Mouse (Mus musculus) telencephalon, adult 2 months (tissue): Measurements from ENCODE around the gene Dnal1.
A peak's percentile ranks its signal among the peaks of the same experiment; 100 is the strongest.
"Not testable (repeated sequence)": the region's sequence is repeated elsewhere in the genome, so short reads cannot be mapped to it uniquely, and the experiment has no call there.

Experiments used
- DNase-seq: peaks from one replicate; pipeline ENCODE4 v3.0.0-alpha.2; 2011; ENCODE audit warnings: low read depth, low spot score

Dnal1 gene

DNA sequence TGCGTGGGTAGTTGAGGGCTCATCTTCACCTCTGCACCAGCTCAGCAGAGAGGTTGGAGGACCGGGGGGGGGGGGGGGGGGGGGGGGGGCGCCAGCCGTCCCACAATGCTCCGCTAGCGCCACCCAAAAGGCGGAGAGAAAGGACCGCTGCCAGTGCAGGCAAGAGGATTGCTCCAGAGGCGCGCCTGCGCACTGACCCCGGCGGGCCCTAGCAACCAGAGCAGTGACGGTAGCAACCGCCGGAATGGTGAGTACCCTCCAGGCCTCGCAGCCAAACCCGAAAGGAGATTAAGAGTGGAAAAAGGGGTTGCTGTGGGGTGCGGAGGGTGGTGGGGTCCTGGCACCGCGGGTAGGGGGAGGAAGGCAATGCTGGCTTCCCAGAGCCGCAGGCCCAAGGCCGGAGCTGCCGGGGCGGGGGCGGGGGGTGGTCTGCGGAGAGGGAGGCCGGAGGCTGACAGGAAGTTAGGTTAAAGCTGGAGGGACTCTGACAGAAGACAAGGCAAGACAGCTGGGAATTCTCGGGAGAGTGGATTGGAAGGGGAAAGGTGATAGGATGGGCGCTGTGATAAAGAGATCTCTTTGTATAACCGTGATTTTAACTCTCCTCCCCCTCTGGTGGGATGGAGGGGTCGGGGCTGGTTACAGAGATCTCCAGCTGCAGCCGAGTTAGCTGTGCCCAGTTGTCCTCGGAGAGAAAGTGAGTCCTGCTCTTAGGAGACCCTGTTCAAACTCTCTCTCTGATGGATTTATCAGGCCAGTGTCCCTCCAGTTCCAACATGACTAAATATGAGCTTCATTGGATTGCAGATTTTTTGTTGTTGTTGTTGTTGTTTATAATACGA, at the start of gene Dnal1:
Dnal1 (plus strand) TSS at position 214 of the 842 bp plus-strand sequence.
- peak; percentile 86 for DNase-seq

DNA sequence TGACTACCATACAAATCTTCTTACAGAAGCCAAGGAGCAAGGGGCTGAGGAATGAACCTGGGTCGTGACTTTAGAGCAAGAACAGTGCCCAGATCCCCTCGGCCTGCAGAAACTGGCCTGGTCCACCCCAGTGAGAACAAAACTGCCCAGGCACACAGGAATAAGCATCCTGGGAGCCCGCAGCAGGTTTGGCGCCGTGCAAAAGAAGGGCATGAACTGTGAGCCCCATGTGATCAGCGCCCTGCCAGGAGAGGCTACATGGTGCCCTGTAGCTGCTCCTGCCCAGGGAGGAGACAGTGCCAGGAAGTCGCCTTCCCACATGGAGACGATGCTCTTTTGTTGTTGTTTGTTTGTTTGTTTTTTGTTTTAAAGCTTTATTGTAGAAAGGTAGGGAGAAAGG, 49.5 kb upstream of the Dnal1 start:
- no peak for DNase-seq

DNA sequence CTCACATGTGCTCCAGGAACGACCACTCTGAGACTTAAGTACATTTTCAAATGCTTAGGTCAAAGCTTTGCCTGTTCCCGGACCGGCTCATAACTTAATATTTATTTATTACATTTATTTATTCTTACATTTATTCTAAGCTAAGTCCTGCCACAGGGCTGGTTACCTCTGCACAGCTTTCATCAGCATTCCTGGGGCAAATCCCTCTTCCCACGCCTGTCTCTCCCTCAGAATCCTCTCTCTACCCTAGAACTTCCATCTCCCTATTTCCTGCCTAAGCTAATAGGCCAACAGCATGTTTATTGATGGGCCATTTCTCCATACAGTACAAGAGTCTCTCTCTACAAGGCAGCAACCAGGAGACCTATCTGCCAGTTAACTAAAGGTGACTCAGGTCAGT, 46.4 kb upstream of the Dnal1 start:
- no peak for DNase-seq

DNA sequence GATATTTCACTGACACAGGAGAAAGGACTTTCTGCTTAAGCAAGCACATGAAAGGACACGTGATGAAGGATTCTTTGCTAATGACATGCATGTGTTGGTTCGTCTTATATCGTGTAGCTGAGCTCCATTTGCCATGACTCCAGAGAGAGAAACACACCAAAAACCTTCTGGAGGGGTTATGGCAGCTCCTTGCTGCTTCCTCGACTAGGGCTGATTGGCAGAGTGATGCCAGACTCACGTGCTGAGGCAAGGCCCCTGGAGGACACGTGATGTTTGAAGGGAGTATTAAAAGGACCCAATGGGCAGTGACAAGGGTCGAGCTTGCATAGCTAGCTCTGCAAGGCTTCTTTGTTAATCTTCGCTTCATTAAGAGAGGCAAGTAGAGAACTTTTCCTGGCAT, 45.9 kb upstream of the Dnal1 start:
- DNase-seq, result no peak

- DNase-seq, result no peak
These were observed 45.2 kb upstream of the Dnal1 start, which contains the start of gene Acot5 for GRCm38 (mm10) chr12:84068986-84069385. Gene Acot5, plus strand, starts transcription at chr12:84069325.

GRCm38 (mm10) chr12:84069582-84069981, 44.6 kb upstream of the Dnal1 start:
- DNase-seq, result not testable (repeated sequence)

- DNase-seq, result peak; percentile 91
These were observed 42.5 kb upstream of the Dnal1 start for GRCm38 (mm10) chr12:84071696-84072095.

- no peak for DNase-seq
These were observed 36.7 kb upstream of the Dnal1 start for GRCm38 (mm10) chr12:84077371-84077990.

GRCm38 (mm10) chr12:84083842-84084241, 30.3 kb upstream of the Dnal1 start:
- DNase-seq, result no peak

DNA sequence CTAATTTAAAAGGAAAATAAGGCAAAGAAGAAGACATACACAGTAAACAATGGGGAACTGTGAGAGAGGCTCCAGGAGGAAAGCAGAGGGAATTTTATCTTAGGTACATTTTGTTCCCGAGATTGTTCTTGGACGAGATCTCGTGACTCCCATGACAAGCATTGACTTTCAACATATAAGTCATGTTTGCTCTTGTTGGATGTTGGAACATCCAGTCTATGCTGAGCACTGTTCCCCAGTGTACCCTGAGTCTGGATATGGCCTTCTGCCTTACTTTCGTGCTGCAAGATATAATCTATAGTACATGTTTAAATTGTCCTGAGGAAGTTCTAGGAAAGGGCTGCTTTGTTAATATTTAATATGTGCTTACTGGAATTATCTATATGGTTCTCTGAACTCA, 29.6 kb upstream of the Dnal1 start:
- DNase-seq, result no peak

GRCm38 (mm10) chr12:84094666-84095065, 19.5 kb upstream of the Dnal1 start:
- not testable (repeated sequence) for DNase-seq

DNA sequence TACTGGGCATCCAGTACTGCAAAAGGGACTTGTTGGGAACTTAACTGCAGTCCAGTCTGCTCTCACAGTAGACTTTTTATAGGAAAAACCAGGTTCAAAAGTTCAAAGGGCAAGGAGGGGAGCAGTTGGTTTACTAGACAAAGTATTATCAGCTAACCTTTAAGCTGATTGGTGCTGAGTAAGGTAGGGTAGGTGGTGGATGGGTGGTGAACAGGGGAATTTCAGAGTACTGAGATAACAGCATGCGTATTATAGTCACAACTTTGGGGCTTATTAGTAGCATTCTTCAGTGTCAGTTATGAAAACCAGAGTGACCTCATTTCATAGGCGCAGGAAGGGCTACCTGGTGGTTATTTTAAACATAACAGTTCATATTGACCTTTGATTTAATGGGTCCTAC, 14.6 kb upstream of the Dnal1 start:
- DNase-seq, result no peak

GRCm38 (mm10) chr12:84100071-84100470, 14.1 kb upstream of the Dnal1 start:
- no peak for DNase-seq

- peak; percentile 43 for DNase-seq
These were observed 13.3 kb upstream of the Dnal1 start, which contains the start of gene Acot6 for GRCm38 (mm10) chr12:84100604-84101492. Gene Acot6, plus strand, starts transcription at chr12:84100654.

DNA sequence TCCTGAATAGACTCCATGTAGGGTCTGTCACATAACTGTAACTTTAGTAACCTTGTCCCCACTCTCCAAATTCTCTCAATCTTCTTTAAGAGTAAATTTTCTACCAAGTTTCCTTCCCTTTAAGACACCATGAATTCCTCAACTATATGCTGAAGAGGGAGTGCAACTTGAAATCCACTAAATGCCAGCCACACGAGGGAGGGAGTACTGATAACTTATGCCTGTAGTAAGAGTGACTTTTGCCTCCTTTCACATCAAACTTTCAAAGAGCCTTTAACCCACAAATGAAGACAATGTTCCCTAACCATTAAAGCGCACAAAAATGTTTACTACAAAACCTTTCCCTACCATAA, 12.7 kb upstream of the Dnal1 start:
- DNase-seq, result no peak

DNA sequence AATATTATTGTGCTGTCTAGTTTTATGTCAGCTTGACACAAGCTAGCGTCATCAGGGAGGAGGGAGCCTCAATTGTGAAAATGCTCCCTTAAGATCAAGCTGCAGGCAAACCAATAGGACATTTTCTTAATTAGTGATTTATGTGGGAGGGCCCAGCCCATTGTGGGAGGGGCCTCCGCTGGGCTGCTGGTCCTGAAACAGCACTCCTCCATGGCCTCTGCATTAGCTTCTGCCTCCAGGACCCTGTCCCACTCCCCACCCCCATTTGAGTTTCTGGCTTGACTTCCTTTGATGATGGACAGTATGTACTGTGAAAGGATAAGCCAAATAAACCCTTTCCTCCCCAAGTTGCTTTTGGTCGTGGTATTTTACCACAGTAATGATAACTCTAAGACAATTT, 7.2 kb upstream of the Dnal1 start:
- no peak for DNase-seq

GRCm38 (mm10) chr12:84107692-84108091, 6.5 kb upstream of the Dnal1 start:
- no peak for DNase-seq

- DNase-seq, result no peak
These were observed 4.2 kb upstream of the Dnal1 start for GRCm38 (mm10) chr12:84109924-84110323.

- DNase-seq, result no peak
These were observed 3.4 kb upstream of the Dnal1 start for GRCm38 (mm10) chr12:84110814-84111213.

GRCm38 (mm10) chr12:84113676-84114075, 490 bp upstream of the Dnal1 start:
- no peak for DNase-seq

GRCm38 (mm10) chr12:84119584-84119983, 5.4 kb downstream of the Dnal1 start:
- no peak for DNase-seq

DNA sequence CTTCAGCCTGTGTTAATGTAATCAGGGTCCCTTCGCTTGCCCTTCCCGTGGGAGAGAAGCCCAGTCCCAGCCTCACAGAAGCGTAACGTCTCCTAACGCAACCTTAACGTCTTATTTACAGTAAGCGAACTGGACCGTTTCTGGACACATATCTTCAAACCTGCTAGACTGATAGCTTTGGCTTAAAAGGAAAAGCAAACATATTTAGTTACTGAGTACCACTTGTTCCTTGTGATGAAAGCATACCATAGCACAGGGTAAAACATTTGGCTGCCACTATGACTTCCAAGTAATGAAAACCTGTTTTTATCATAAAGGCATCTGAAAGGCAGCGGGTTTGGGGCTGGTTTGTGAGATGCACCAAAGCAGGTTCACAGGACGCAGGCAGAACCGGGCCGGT, 11.7 kb downstream of the Dnal1 start:
- DNase-seq, result no peak
